ENCODE assay signal across 29 mouse cellular contexts in genomic region chr17:9631081-9631480, GRCm38 (mm10). TPM values are rescaled to one million over a fixed set of nuclear protein-coding genes. Genes with fewer than 3 reads are reported as not detected.
DNase-seq lines count a peak whose midpoint lies in the region; ATAC-seq and TF ChIP-seq lines count a peak whose summit lies in the region.
"Had no signal": no experiment of that assay in that cellular context is flagged by ENCODE, and none has a peak within 500 bp of the region (broad histone marks: within the 10 kb centered on the region; RNA-seq: fewer than 3 reads in every experiment).

No protein-coding gene starts in this region.

- H3K4me1 ChIP-seq in midbrain, embryonic 14.5 days (ENCODE audit: control insufficient read depth, insufficient read depth, low read length) = peaks cover 6% of the 10 kb centered on the region; the same call in 1 of the 2 replicates
- H3K4me1 ChIP-seq: embryonic facial prominence, embryonic 15.5 days; heart, embryonic 12.5 days; lung, embryonic 15.5 days had no signal

- H3K4me2 ChIP-seq in midbrain, embryonic 14.5 days (ENCODE audit: low read length) = no peak overlapping the region
- H3K4me2 ChIP-seq: embryonic facial prominence, embryonic 15.5 days; heart, embryonic 12.5 days; lung, embryonic 15.5 days had no signal

- H3K9me3 ChIP-seq in midbrain, embryonic 14.5 days (ENCODE audit: control insufficient read depth, low read length) = no peaks in the 10 kb centered on the region
- H3K9me3 ChIP-seq: embryonic facial prominence, embryonic 15.5 days; G1E; heart, embryonic 12.5 days; lung, embryonic 15.5 days had no signal

- no peak for ATAC-seq in midbrain, embryonic 14.5 days (ENCODE audit: low FRiP score, low TSS enrichment)
- ATAC-seq in megakaryocyte progenitor cell, adult 5-6 weeks (replicated peaks; ENCODE audit: poor library complexity) = no peak
- ATAC-seq: CD4-positive, CD25-positive, alpha-beta regulatory T cell, adult 4 months; inflammation-experienced regulatory T-cells, adult 6 months had no signal

- H3K9ac ChIP-seq in midbrain, embryonic 14.5 days (replicated peaks; ENCODE audit: low read length) = no peak overlapping the region
- H3K9ac ChIP-seq: embryonic facial prominence, embryonic 15.5 days; heart, embryonic 12.5 days; liver, embryonic 14.5 days; lung, embryonic 15.5 days had no signal

- H3K27me3 ChIP-seq in midbrain, embryonic 14.5 days (ENCODE audit: control insufficient read depth, insufficient read depth, low read length) = no peaks in the 10 kb centered on the region
- H3K27me3 ChIP-seq: embryonic facial prominence, embryonic 15.5 days; heart, embryonic 12.5 days; lung, embryonic 15.5 days had no signal

- no peaks in the 10 kb centered on the region for H3K36me3 ChIP-seq in midbrain, embryonic 14.5 days (ENCODE audit: control insufficient read depth, insufficient read depth, low read length)
- H3K36me3 ChIP-seq: embryonic facial prominence, embryonic 15.5 days; G1E; heart, embryonic 12.5 days; lung, embryonic 15.5 days had no signal

- no peak for TF ChIP-seq POLR2A in brain, embryonic 14.5 days (IDR thresholded peaks at IDR 0.05; ENCODE audit: borderline replicate concordance, extremely low read depth, insufficient read depth, insufficient read length, poor library complexity, severe bottlenecking)

- no peak for TF ChIP-seq CTCF in layer of hippocampus, adult 2 months (conservative IDR thresholded peaks at IDR 0.05)
- no peak for TF ChIP-seq CTCF in brain, embryonic 14.5 days (IDR thresholded peaks at IDR 0.05; ENCODE audit: borderline replicate concordance, extremely low read depth, insufficient read depth, insufficient read length)

- WGBS in midbrain, embryonic 14.5 days = 36% methylated on average over 1 of the region's 1 CpGs

- H3K4me3 ChIP-seq in layer of hippocampus, adult 2 months = no peak overlapping the region
- H3K4me3 ChIP-seq in midbrain, embryonic 14.5 days (replicated peaks; ENCODE audit: low read depth, low read length) = no peak overlapping the region
- H3K4me3 ChIP-seq: embryonic facial prominence, embryonic 15.5 days; heart, embryonic 12.5 days; lung, embryonic 15.5 days had no signal

- DNase-seq in embryo, embryonic 10 days (ENCODE audit: low spot score) = peak; percentile 58
- no peak for DNase-seq in embryo, embryonic 9.5 days (ENCODE audit: extremely low spot score)
- DNase-seq in layer of hippocampus, adult 2 months (ENCODE audit: low spot score in 2 of 2) = no peak
- DNase-seq in layer of hippocampus, postnatal 10 days (ENCODE audit: low spot score in 2 of 2) = no peak
- DNase-seq in brain, embryonic 14.5 days (ENCODE audit: low read depth) = peak; percentile 80
- peak; percentile 52 for DNase-seq in midbrain, embryonic 14.5 days
- DNase-seq in frontal cortex, postnatal 25 days (ENCODE audit: low spot score in 2 of 2) = no peak
- DNase-seq: adrenal gland, postnatal 36 days; cerebellum, adult 18-20 months; heart, postnatal 14 days; kidney, adult 2 months; kidney, postnatal 10 days; lung, postnatal 4 days; retina, postnatal 1 day had no signal

- H3K27ac ChIP-seq in layer of hippocampus, adult 2 months = peak overlapping the region; percentile 67
- H3K27ac ChIP-seq in midbrain, embryonic 14.5 days (replicated peaks; ENCODE audit: low read depth, low read length) = no peak overlapping the region
- H3K27ac ChIP-seq: embryonic facial prominence, embryonic 15.5 days; liver, embryonic 14.5 days; lung, embryonic 15.5 days; stomach, postnatal 0 days had no signal

RNA-seq across cellular contexts. Expression of gene Pabpc6, which starts 38.4 kb away (rescaled TPM):
- not detected for total RNA-seq in layer of hippocampus, adult 2 months (2021)
- not detected for total RNA-seq in layer of hippocampus, postnatal 10 days (2021)
- not detected in 2 replicates for polyA plus RNA-seq in brain, embryonic 14.5 days (2012; rRNA removed)
- polyA plus RNA-seq in midbrain, embryonic 14.5 days (2014; fragmentation: Nextera tagmentation; extraction: Ambion mirVana) = not detected in 2 replicates
- not detected in 2 replicates for total RNA-seq in megakaryocyte progenitor cell, adult 5-6 weeks (2015)
- total RNA-seq in megakaryocyte progenitor cell, adult 5-6 weeks (2017) = not detected in 2 replicates
- total RNA-seq: adrenal gland, postnatal 36 days; common myeloid progenitor, adult 5-6 weeks; heart, postnatal 14 days; layer of hippocampus, adult 18-20 months; left cerebral cortex, postnatal 25 days had no signal
- polyA plus RNA-seq: CD4-positive, CD25-positive, alpha-beta regulatory T cell, adult 4 months; embryonic facial prominence, embryonic 15.5 days; G1E; heart, embryonic 12.5 days; inflammation-experienced regulatory T-cells, adult 6 months; limb, embryonic 14.5 days; liver, embryonic 14.5 days; lung, embryonic 15.5 days; stomach, postnatal 0 days; thymus, postnatal 0 days; urinary bladder, adult 2 months had no signal

Comparison
In these comparisons a context has a peak if more than half of its experiments do, and no peak if none do; other contexts are left out.
1. DNase-seq: peak in embryo, embryonic 10 days (single experiment), brain, embryonic 14.5 days (single experiment) and midbrain, embryonic 14.5 days (single experiment); none in embryo, embryonic 9.5 days (single experiment), layer of hippocampus, adult 2 months (0 of 2), layer of hippocampus, postnatal 10 days (0 of 2) and frontal cortex, postnatal 25 days (0 of 2).